Mouse (Mus musculus) thymus, postnatal 4 days (tissue): ENCODE results near the gene Eepd1.
A peak's percentile ranks its signal among the peaks of the same experiment; 100 is the strongest.

Experiments used
- DNase-seq: peaks from one replicate; pipeline ENCODE4 v3.0.0; 2021

The Eepd1 gene

GRCm38 (mm10) chr9:25585614-25586013 is 104.3 kb downstream of the Eepd1 start:
- no peak for DNase-seq

- DNase-seq: no peak
These were observed 107.2 kb downstream of the Eepd1 start for GRCm38 (mm10) chr9:25588581-25588980.

GRCm38 (mm10) chr9:25590740-25591139 is 109.4 kb downstream of the Eepd1 start:
- DNase-seq: no peak

GRCm38 (mm10) chr9:25591390-25592354 is 110.3 kb downstream of the Eepd1 start:
- DNase-seq: peak; percentile 62

- no peak for DNase-seq
These were observed 111.1 kb downstream of the Eepd1 start for GRCm38 (mm10) chr9:25592355-25592955.

- no peak for DNase-seq
These were observed 143.4 kb downstream of the Eepd1 start for GRCm38 (mm10) chr9:25624744-25625143.

GRCm38 (mm10) chr9:25629531-25630099 is 148.3 kb downstream of the Eepd1 start:
- no peak for DNase-seq
